9 mouse cellular contexts compared by ENCODE assay signal in the genomic region with DNA sequence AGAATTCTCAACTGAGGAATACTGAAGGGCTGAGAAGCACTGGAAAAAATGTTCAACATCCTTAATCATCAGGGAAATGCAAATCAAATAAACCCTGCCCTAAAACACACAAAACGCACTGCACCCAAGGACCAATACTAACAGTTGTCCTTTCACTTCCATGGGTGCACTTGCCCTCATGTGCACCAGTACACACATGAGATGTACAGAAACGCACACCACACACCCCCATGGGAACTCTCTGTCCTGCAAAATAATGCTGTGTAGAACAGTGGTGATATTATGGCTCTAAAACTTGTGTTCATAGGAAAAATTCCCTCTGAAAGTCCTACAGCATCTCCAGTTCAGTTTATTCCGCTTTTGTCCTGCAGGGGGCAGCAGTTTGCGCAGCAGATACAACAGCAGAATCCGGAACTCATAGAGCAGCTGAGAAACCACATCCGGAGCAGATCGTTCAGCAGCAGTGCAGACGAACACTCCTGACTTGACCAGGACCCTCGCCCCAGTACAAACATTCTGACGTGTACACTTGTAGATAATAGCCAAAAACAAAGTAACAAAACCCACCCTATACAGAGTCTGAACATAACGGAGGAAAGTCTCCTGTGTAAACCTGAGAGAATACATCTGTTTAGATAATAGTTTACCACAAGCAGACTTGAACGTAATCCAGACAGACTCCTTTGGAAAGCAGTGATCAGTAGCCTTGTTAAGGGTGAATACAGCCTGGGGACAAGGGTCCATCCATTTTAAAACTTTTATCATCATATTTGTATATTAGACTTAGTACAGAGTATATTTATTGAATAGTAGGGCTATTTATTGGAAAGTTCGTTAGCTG. TPM values are rescaled to one million over a fixed set of nuclear protein-coding genes. Genes with fewer than 3 reads are reported as not detected.
A peak's percentile ranks its signal among the peaks of the same experiment; 100 is the strongest.
DNase-seq lines count a peak whose midpoint lies in the region; ATAC-seq and TF ChIP-seq lines count a peak whose summit lies in the region.
"Had no signal": no experiment of that assay in that cellular context is flagged by ENCODE, and none has a peak within 500 bp of the region (broad histone marks: within the 10 kb centered on the region; RNA-seq: fewer than 3 reads in every experiment).

No protein-coding gene starts in this region.

- H3K27me3 ChIP-seq in forebrain, embryonic 12.5 days: no peaks in the 10 kb centered on the region
- H3K27me3 ChIP-seq in heart, postnatal 0 days (ENCODE audit: control insufficient read depth, insufficient read depth, low read length): no peaks in the 10 kb centered on the region
- no peaks in the 10 kb centered on the region for H3K27me3 ChIP-seq in lung, embryonic 14.5 days (ENCODE audit: insufficient read depth, low read length)
- H3K27me3 ChIP-seq in thymus, adult 2 months (ENCODE audit: control insufficient read depth, insufficient read depth, low read length): no peaks in the 10 kb centered on the region

- TF ChIP-seq EP300 in heart, postnatal 0 days (IDR thresholded peaks at IDR 0.05; ENCODE audit: low read depth): no peak

- no peak for TF ChIP-seq POLR2A in thymus, adult 2 months (IDR thresholded peaks at IDR 0.05; ENCODE audit: control insufficient read depth, extremely low read depth, insufficient read depth, low read length, poor library complexity)

- WGBS in forebrain, embryonic 12.5 days: 48% methylated on average over 13 of the region's 13 CpGs
- 39% methylated on average over 13 of the region's 13 CpGs for WGBS in heart, postnatal 0 days
- 35% methylated on average over 13 of the region's 13 CpGs for WGBS in lung, embryonic 14.5 days
- 29% methylated on average over 13 of the region's 13 CpGs for WGBS in thymus, adult 2 months

- no peak overlapping the region for H3K4me2 ChIP-seq in forebrain, embryonic 12.5 days
- peak overlapping the region; percentile 35 for H3K4me2 ChIP-seq in heart, postnatal 0 days (ENCODE audit: low read depth, low read length)
- peak overlapping the region; percentile 35 for H3K4me2 ChIP-seq in lung, embryonic 14.5 days

- peak; percentile 71 for DNase-seq in ES-CJ7 (ENCODE audit: low read depth, low spot score)
- peak; percentile 71 for DNase-seq in c-Kit-positive CD71-positive TER-119-negative erythroid progenitor cells, embryonic 14.5 days (ENCODE audit: low read depth)
- DNase-seq in heart, postnatal 0 days (ENCODE audit: low spot score): peak; percentile 66
- peak; percentile 66 to 92 for DNase-seq in layer of hippocampus, adult 18-20 months (ENCODE audit: low spot score in 2 of 2)
- DNase-seq in lung, embryonic 14.5 days: peak; percentile 88
- DNase-seq in ovary, adult 18-20 months (ENCODE audit: low spot score): peak; percentile 24
- DNase-seq in thymus, adult 2 months: peak; percentile 86

- H3K4me3 ChIP-seq in forebrain, embryonic 12.5 days (replicated peaks): no peak overlapping the region
- no peak overlapping the region for H3K4me3 ChIP-seq in heart, postnatal 0 days (ENCODE audit: low read depth, low read length)
- H3K4me3 ChIP-seq in lung, embryonic 14.5 days (ENCODE audit: low read depth, low read length): no peak overlapping the region
- H3K4me3 ChIP-seq in thymus, adult 2 months (ENCODE audit: control insufficient read depth, insufficient read depth, low read length): no peak overlapping the region
- H3K4me3 ChIP-seq: myocyte had no signal

- H3K9ac ChIP-seq in forebrain, embryonic 12.5 days: no peak overlapping the region
- H3K9ac ChIP-seq in heart, postnatal 0 days (replicated peaks; ENCODE audit: low read depth, low read length): no peak overlapping the region
- no peak overlapping the region for H3K9ac ChIP-seq in lung, embryonic 14.5 days

- no peaks in the 10 kb centered on the region for H3K9me3 ChIP-seq in forebrain, embryonic 12.5 days
- no peaks in the 10 kb centered on the region for H3K9me3 ChIP-seq in heart, postnatal 0 days (replicated peaks; ENCODE audit: control insufficient read depth, low read length)
- no peaks in the 10 kb centered on the region for H3K9me3 ChIP-seq in lung, embryonic 14.5 days (ENCODE audit: low read depth, low read length)

- peaks cover 56% of the 10 kb centered on the region for H3K36me3 ChIP-seq in forebrain, embryonic 12.5 days (replicated peaks)
- peaks cover 19% of the 10 kb centered on the region for H3K36me3 ChIP-seq in heart, postnatal 0 days (replicated peaks; ENCODE audit: control insufficient read depth, insufficient read depth, low read length)
- peaks cover 40% of the 10 kb centered on the region for H3K36me3 ChIP-seq in lung, embryonic 14.5 days (ENCODE audit: insufficient read depth)
- H3K36me3 ChIP-seq in thymus, adult 2 months (ENCODE audit: control insufficient read depth, insufficient read depth, low read length): peaks cover 17% of the 10 kb centered on the region

- peak; percentile 53 for ATAC-seq in forebrain, embryonic 12.5 days (ENCODE audit: low FRiP score)
- no peak; the same call in 1 of the 2 replicates for ATAC-seq in heart, postnatal 0 days (ENCODE audit: insufficient read depth, low read depth)
- peak; percentile 84 for ATAC-seq in lung, embryonic 14.5 days (ENCODE audit: insufficient read depth)

- H3K4me1 ChIP-seq in forebrain, embryonic 12.5 days: peaks cover 3% of the 10 kb centered on the region; the same call in 1 of the 2 replicates
- H3K4me1 ChIP-seq in heart, postnatal 0 days (ENCODE audit: control insufficient read depth, insufficient read depth): no peaks in the 10 kb centered on the region
- H3K4me1 ChIP-seq in lung, embryonic 14.5 days (ENCODE audit: insufficient read depth): no peaks in the 10 kb centered on the region
- H3K4me1 ChIP-seq in thymus, adult 2 months (replicated peaks; ENCODE audit: control insufficient read depth, insufficient read depth, low read length): 0 out of 2 replicates have a peak, but pooled peaks cover 2% of the 10 kb centered on the region

- TF ChIP-seq CTCF in heart, postnatal 0 days (IDR thresholded peaks at IDR 0.05; ENCODE audit: low read depth): peak; percentile 81
- TF ChIP-seq CTCF in lung, embryonic 14.5 days (IDR thresholded peaks at IDR 0.05; ENCODE audit: low read depth): peak; percentile 89
- peak; percentile 70; the same call in 1 of the 2 replicates for TF ChIP-seq CTCF in thymus, adult 2 months (IDR thresholded peaks at IDR 0.05; ENCODE audit: borderline replicate concordance, control insufficient read depth, extremely low read depth, insufficient read depth, low read length, poor library complexity)

- H3K27ac ChIP-seq in forebrain, embryonic 12.5 days: no peak overlapping the region
- H3K27ac ChIP-seq in heart, postnatal 0 days (ENCODE audit: low read depth): no peak overlapping the region
- H3K27ac ChIP-seq in lung, embryonic 14.5 days (ENCODE audit: low read depth): no peak overlapping the region
- H3K27ac ChIP-seq in thymus, adult 2 months (ENCODE audit: control insufficient read depth, insufficient read depth, low read length): no peak overlapping the region

RNA-seq across cellular contexts. Expression of gene Sgtb, which starts 30.0 kb away (rescaled TPM):
- 21.8 and 22.1 TPM in 2 replicates for polyA plus RNA-seq in forebrain, embryonic 12.5 days (2016; fragmentation: Nextera tagmentation; extraction: Ambion mirVana)
- 1.1 and 1.6 TPM in 2 replicates for total RNA-seq in heart, postnatal 0 days (2014; rRNA removed; ENCODE audit: low replicate concordance)
- polyA plus RNA-seq in heart, postnatal 0 days (2015; fragmentation: Nextera tagmentation; extraction: Ambion mirVana): 1.1 TPM in 2 replicates
- total RNA-seq in layer of hippocampus, adult 18-20 months (2021): 10 to 100 TPM; 79.8 to 80.1 TPM
- 5.5 and 6.3 TPM in 2 replicates for polyA plus RNA-seq in lung, embryonic 14.5 days (2014; fragmentation: Nextera tagmentation; extraction: Ambion mirVana)
- polyA plus RNA-seq in thymus, adult 2 months (2012; rRNA removed): 0.19 and 0.26 TPM in 2 replicates

RNA-seq across cellular contexts. Expression of gene Nln, which starts 30.2 kb away (rescaled TPM):
- polyA plus RNA-seq in forebrain, embryonic 12.5 days (2016; fragmentation: Nextera tagmentation; extraction: Ambion mirVana): 22.7 and 25.0 TPM in 2 replicates
- total RNA-seq in heart, postnatal 0 days (2014; rRNA removed; ENCODE audit: low replicate concordance): 31.1 and 42.2 TPM in 2 replicates
- 16.2 and 17.0 TPM in 2 replicates for polyA plus RNA-seq in heart, postnatal 0 days (2015; fragmentation: Nextera tagmentation; extraction: Ambion mirVana)
- 10 to 100 TPM; 17.4 to 21.1 TPM for total RNA-seq in layer of hippocampus, adult 18-20 months (2021)
- 23.3 and 24.8 TPM in 2 replicates for polyA plus RNA-seq in lung, embryonic 14.5 days (2014; fragmentation: Nextera tagmentation; extraction: Ambion mirVana)
- polyA plus RNA-seq in thymus, adult 2 months (2012; rRNA removed): 2.6 and 2.9 TPM in 2 replicates

RNA-seq across cellular contexts. Expression of gene Trappc13, which starts 38.7 kb away (rescaled TPM):
- polyA plus RNA-seq in forebrain, embryonic 12.5 days (2016; fragmentation: Nextera tagmentation; extraction: Ambion mirVana): 88.3 and 91.9 TPM in 2 replicates
- 28.3 and 35.4 TPM in 2 replicates for total RNA-seq in heart, postnatal 0 days (2014; rRNA removed; ENCODE audit: low replicate concordance)
- 33.1 and 38.8 TPM in 2 replicates for polyA plus RNA-seq in heart, postnatal 0 days (2015; fragmentation: Nextera tagmentation; extraction: Ambion mirVana)
- 10 to 100 TPM; 51.6 to 52.1 TPM for total RNA-seq in layer of hippocampus, adult 18-20 months (2021)
- polyA plus RNA-seq in lung, embryonic 14.5 days (2014; fragmentation: Nextera tagmentation; extraction: Ambion mirVana): 65.5 and 66.5 TPM in 2 replicates
- polyA plus RNA-seq in thymus, adult 2 months (2012; rRNA removed): 9.4 and 10.4 TPM in 2 replicates

RNA-seq across cellular contexts. Expression of gene Trim23, which starts 39.0 kb away (rescaled TPM):
- polyA plus RNA-seq in forebrain, embryonic 12.5 days (2016; fragmentation: Nextera tagmentation; extraction: Ambion mirVana): 29.9 and 31.1 TPM in 2 replicates
- total RNA-seq in heart, postnatal 0 days (2014; rRNA removed; ENCODE audit: low replicate concordance): 16.8 and 20.6 TPM in 2 replicates
- 13.2 and 14.3 TPM in 2 replicates for polyA plus RNA-seq in heart, postnatal 0 days (2015; fragmentation: Nextera tagmentation; extraction: Ambion mirVana)
- 10 to 100 TPM; 57.8 to 58.9 TPM for total RNA-seq in layer of hippocampus, adult 18-20 months (2021)
- polyA plus RNA-seq in lung, embryonic 14.5 days (2014; fragmentation: Nextera tagmentation; extraction: Ambion mirVana): 19.2 TPM in 2 replicates
- 3.2 and 3.5 TPM in 2 replicates for polyA plus RNA-seq in thymus, adult 2 months (2012; rRNA removed)

Comparison
In these comparisons a context has a peak if more than half of its experiments do, and no peak if none do; other contexts are left out.
1. DNase-seq: peak in every context shown above with its lines; median percentile 88 in lung, embryonic 14.5 days; 86 in thymus, adult 2 months; 79 in layer of hippocampus, adult 18-20 months; 71 in ES-CJ7; 71 in c-Kit-positive CD71-positive TER-119-negative erythroid progenitor cells, embryonic 14.5 days; 66 in heart, postnatal 0 days; 24 in ovary, adult 18-20 months.